Mouse (Mus musculus) MEL (cell line): ENCODE measurements around the gene Soat2.

Source experiments
- CTCF ChIP-seq, 3 experiments: IDR thresholded peaks in 2 of 3; conservative IDR thresholded peaks in 1 of 3; 2 replicates each; pipeline ENCODE4 v1.5.1; 2011 to 2012; ENCODE audit warnings: low read length in 3 of 3, low read depth in 2 of 3, mild to moderate bottlenecking in 2 of 3, improper control_type of control experiment in 1 of 3, inconsistent platforms in 1 of 3, mixed read lengths in 1 of 3, moderate library complexity in 1 of 3; ENCODE audit not compliant: control insufficient read depth in 1 of 3, insufficient read depth in 1 of 3, poor library complexity in 1 of 3, severe bottlenecking in 1 of 3
- E2F4 ChIP-seq: IDR thresholded peaks from 2 replicates; pipeline ENCODE4 v1.6.1; 2011; ENCODE audit warnings: low read depth, low read length, improper control_type of control experiment, borderline replicate concordance
- ETS1 ChIP-seq: IDR thresholded peaks from 2 replicates; pipeline ENCODE4 v1.6.1; 2012; ENCODE audit warnings: low read depth, mild to moderate bottlenecking, inconsistent platforms, low read length, improper control_type of control experiment, moderate library complexity
- GATA1 ChIP-seq: IDR thresholded peaks from 2 replicates; pipeline ENCODE4 v1.6.1; 2011; ENCODE audit warnings: low read depth, low read length, improper control_type of control experiment
- HCFC1 ChIP-seq: IDR thresholded peaks from 2 replicates; pipeline ENCODE4 v1.6.1; 2012; ENCODE audit warnings: low read depth, mild to moderate bottlenecking, inconsistent platforms, low read length, improper control_type of control experiment, moderate library complexity
- KAT2A ChIP-seq: conservative IDR thresholded peaks from 2 replicates; pipeline ENCODE4 v1.6.1; 2012; ENCODE audit warnings: low read depth, low read length, improper control_type of control experiment, inconsistent platforms
- MAX ChIP-seq: IDR thresholded peaks from 2 replicates; pipeline ENCODE4 v1.6.1; 2011; ENCODE audit warnings: low read length, improper control_type of control experiment
- MXI1 ChIP-seq: IDR thresholded peaks from 2 replicates; pipeline ENCODE4 v1.6.1; 2011; ENCODE audit warnings: mild to moderate bottlenecking, low read depth, low read length, improper control_type of control experiment
- POLR2A ChIP-seq, 2 experiments: IDR thresholded peaks; 2 replicates each; pipeline ENCODE4 v1.6.1; 2011 to 2012; ENCODE audit warnings: low read length in 2 of 2, mild to moderate bottlenecking in 2 of 2, control low read depth in 1 of 2, improper control_type of control experiment in 1 of 2, low read depth in 1 of 2, moderate library complexity in 1 of 2; ENCODE audit not compliant: control insufficient read depth in 1 of 2, insufficient read depth in 1 of 2, poor library complexity in 1 of 2
- SMC3 ChIP-seq: IDR thresholded peaks from 2 replicates; pipeline ENCODE4 v1.6.1; 2011; ENCODE audit warnings: low read depth, low read length, improper control_type of control experiment
- TBP ChIP-seq: IDR thresholded peaks from 2 replicates; pipeline ENCODE4 v1.8.0; 2011; ENCODE audit warnings: low read depth, low read length, improper control_type of control experiment
- ZKSCAN1 ChIP-seq: IDR thresholded peaks from 2 replicates; pipeline ENCODE4 v1.6.1; 2012; ENCODE audit warnings: low read depth, mild to moderate bottlenecking, inconsistent platforms, low read length, improper control_type of control experiment, moderate library complexity

- TF ChIP-seq E2F4 (no peak), HCFC1 (0 out of 2 replicates have a peak, but pooled peaks have one; percentile 30), CTCF (IDR thresholded peaks at IDR 0.05 in 2 of 3, conservative IDR thresholded peaks at IDR 0.05 in 1 of 3; ENCODE audit: control insufficient read depth in 1 of 3, insufficient read depth in 1 of 3, low read depth in 2 of 3, low read length in 3 of 3, poor library complexity in 1 of 3, severe bottlenecking in 1 of 3) (peak in 2 of 3 experiments; percentile 96; a peak in 5 of 6 replicates), MAX (no peak), POLR2A (IDR thresholded peaks at IDR 0.05; ENCODE audit: control insufficient read depth in 1 of 2, insufficient read depth in 1 of 2, low read depth in 1 of 2, low read length in 2 of 2, poor library complexity in 1 of 2) (no peak), TBP (no peak), SMC3 (peak; percentile 64), MXI1 (peak; percentile 45; the same call in 1 of the 2 replicates), ZKSCAN1 (no peak), KAT2A (no peak), GATA1 (no peak), ETS1 (no peak)
These were observed 41.4 kb upstream of the Soat2 start for GRCm38 (mm10) chr15:102108651-102109525.
